Mouse (Mus musculus) telencephalon, adult 2 months (tissue): ENCODE measurements at regions not wholly inside any gene's neighbourhood (a gene's known extent, or its start where the extent isn't known, plus 50 kb on each side); places are given as distances from the start of the nearest gene placed in this dataset.
A peak's percentile ranks its signal among the peaks of the same experiment; 100 is the strongest.
"Not testable (repeated sequence)": the region's sequence is repeated elsewhere in the genome, so short reads cannot be mapped to it uniquely, and the experiment has no call there.

Source experiments
- DNase-seq: peaks from one replicate; pipeline ENCODE4 v3.0.0-alpha.2; 2011; ENCODE audit warnings: low read depth, low spot score

DNA sequence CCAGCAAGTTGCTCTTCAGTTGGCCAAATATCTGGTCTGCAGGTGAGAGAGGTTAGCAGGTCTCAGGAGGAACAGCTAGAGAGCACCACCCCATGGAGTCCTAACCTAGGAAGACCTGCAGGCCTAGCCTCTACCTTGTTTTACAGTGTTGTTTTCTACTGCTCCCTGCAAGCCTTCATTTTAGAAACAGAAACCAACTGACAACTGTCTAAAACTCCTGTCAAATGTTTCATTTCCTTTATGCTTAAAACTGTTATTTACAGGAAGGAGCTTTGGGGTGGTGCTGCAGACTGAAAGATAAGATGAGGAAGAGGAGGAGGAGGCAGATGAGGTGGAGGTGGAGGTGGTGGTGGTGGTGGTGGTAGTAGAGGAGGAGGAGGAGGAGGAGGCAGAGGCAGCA is 96.6 kb upstream of the Selenop start:
- no peak for DNase-seq

GRCm38 (mm10) chr15:3174072-3174471 is 94.3 kb upstream of the Selenop start:
- DNase-seq: no peak

DNA sequence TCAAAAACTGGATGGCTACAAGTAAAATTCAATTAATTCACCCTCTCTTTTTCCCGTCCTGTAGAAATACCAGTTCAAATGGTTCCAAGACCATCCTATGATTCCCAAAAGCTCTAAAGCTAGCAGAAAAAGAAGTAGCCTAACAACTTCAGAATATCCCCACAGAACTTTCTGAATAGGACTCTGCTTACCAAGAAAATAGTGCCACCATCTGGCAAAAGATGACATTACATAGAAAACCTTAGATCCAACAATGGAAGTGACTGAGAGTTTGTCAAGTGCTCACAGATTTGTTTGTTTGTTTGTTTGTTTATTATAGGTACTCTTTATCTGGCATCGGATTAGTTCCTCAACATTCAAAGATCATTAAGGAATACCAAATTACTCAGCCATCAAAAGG is 93.5 kb upstream of the Selenop start:
- no peak for DNase-seq

- DNase-seq: peak; percentile 51
Measured at GRCm38 (mm10) chr15:3201912-3202653, 66.3 kb upstream of the Selenop start.

DNA sequence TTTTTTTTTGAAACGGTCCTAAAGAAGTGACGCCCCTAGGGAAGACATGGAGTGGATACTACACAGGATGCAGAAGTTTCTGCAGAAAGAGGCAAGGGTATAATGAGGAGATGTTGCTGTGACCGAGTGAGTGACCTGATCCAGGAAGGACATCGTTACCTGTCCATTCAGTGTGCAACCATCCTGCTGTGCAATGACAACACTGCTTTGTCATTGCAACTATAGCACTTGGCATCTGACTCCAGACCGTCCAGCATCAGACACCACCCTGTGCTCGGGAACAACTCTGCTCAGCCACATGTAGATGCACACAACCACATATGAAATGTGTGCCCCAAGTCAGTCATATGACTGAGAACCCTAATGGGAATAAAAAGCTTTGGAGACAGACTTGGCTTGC is 62.8 kb upstream of the Selenop start:
- no peak for DNase-seq

DNA sequence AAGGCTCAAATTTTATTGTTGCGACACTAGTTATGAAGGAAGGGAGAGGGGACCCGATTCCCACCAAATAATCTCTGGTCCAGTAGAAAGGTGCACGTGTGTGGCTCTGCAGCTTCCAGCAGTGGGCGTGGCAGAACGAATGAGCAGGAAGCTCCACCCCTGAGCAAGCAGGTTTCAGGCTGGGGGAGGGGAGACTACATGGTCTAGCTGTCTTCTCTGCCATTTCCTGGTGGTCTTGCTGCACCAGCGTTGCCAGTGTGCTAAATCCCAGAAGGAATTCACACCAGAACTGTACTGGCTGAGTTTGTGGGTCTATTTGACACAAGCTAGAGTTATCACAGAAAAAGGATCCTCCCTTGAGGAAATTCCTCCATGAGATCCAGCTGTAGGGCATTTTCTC is 62.3 kb upstream of the Selenop start:
- not testable (repeated sequence) for DNase-seq

DNA sequence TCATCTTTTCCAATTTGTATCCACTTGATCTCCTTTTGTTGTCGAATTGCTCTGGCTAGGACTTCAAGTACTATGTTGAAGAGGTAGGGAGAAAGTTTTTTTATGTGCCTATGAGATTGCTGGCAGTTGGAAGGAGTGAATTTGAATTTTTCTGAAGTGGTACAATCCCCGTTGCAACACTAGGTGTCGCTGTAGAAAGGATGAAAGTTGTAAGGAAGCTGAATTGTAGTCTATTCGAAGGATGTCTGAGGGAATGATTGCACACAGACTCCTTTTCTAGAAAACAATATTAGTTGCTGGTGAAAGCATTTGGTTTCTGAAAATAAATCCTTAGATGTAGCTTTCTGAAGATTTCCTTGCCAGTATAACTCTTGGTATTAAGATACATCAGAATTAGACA is 54.6 kb upstream of the Selenop start:
- no peak for DNase-seq

DNA sequence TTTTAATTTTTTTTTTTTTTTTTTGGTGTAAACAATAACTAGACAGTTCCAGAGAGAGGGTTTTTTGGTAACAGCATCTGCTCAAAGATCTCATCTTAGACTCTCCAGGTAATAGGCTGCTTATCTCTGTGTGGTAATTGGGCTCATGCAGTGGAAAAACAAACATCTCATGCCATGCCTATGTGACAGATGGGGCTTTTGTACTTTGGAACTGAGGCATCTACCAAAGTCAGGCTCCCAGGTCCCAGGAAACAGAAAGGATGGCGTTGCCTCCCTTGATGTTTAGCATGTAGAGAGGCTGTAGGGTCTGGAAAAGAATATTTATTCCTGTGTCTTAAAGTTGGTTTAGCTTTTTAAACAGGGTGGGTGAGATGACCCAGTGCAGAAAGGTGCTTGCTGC is 53.1 kb upstream of the Selenop start:
- DNase-seq: no peak
